In the genomic region with DNA sequence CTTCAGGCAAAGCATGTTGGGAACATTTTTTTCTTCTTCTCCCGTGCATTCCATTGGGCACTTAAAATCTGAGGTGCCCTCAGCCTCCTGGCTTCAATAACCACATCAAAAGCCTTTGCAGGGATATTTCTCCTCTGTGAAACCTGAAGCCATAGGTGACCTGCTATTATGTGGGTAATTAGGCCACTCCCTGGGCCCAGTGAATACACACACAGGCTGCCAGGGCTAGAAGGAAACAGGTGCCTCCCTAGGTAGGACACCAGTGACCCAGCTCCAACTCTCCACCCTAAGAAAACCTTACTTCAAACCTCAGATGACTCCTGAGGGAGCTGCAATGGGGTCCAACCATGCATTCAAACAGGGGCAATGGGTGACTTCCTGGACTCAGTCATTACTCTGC, we compare ENCODE assay signal across 21 mouse cellular contexts. TPM values are rescaled to one million over a fixed set of nuclear protein-coding genes. Genes with fewer than 3 reads are reported as not detected.
"Had no signal": no experiment of that assay in that cellular context is flagged by ENCODE, and none has a peak within 500 bp of the region (broad histone marks: within the 10 kb centered on the region; RNA-seq: fewer than 3 reads in every experiment).

No protein-coding gene starts in this region.

- H3K9me3 ChIP-seq: midbrain, embryonic 10.5 days; midbrain, embryonic 12.5 days; neural tube, embryonic 13.5 days; neural tube, embryonic 15.5 days had no signal

- H3K27me3 ChIP-seq: neural tube, embryonic 13.5 days; neural tube, embryonic 15.5 days had no signal

- H3K4me1 ChIP-seq: midbrain, embryonic 12.5 days; neural tube, embryonic 13.5 days; neural tube, embryonic 15.5 days had no signal

- ATAC-seq: midbrain, embryonic 16.5 days had no signal

- H3K4me2 ChIP-seq: lung, embryonic 14.5 days; midbrain, embryonic 12.5 days; neural tube, embryonic 13.5 days; neural tube, embryonic 15.5 days had no signal

- DNase-seq: lung, adult 18-20 months; lung, embryonic 14.5 days; lung, postnatal 14 days; lung, postnatal 4 days; midbrain, embryonic 14.5 days; retina, postnatal 1 day; right cerebral cortex, adult 18-20 months; right cerebral cortex, postnatal 25 days; right cerebral cortex, postnatal 4 days; spleen, adult 18-20 months; thymus, adult 2 months; thymus, postnatal 25 days; thymus, postnatal 4 days had no signal

- H3K27ac ChIP-seq: liver, embryonic 14.5 days; midbrain, embryonic 10.5 days; midbrain, embryonic 12.5 days; neural tube, embryonic 13.5 days; neural tube, embryonic 15.5 days had no signal

- H3K9ac ChIP-seq: liver, embryonic 14.5 days; lung, embryonic 14.5 days; midbrain, embryonic 12.5 days; neural tube, embryonic 13.5 days; neural tube, embryonic 15.5 days had no signal

- H3K36me3 ChIP-seq: neural tube, embryonic 13.5 days; neural tube, embryonic 15.5 days had no signal

- H3K4me3 ChIP-seq: midbrain, embryonic 10.5 days; midbrain, embryonic 12.5 days; myocyte; neural tube, embryonic 13.5 days; neural tube, embryonic 15.5 days had no signal

RNA-seq across cellular contexts. Expression of gene Fzd10, which starts 11.4 kb away (rescaled TPM):
- polyA plus RNA-seq: liver, embryonic 16.5 days; myocyte had no signal
